Comparison of ENCODE assay signal across 22 mouse cellular contexts in genomic region chr4:135838925-135839292, GRCm38 (mm10). TPM values are rescaled to one million over a fixed set of nuclear protein-coding genes. Genes with fewer than 3 reads are reported as not detected.
A peak's percentile ranks its signal among the peaks of the same experiment; 100 is the strongest.
DNase-seq lines count a peak whose midpoint lies in the region; ATAC-seq lines count a peak whose summit lies in the region.
"Had no signal": no experiment of that assay in that cellular context is flagged by ENCODE, and none has a peak within 500 bp of the region (broad histone marks: within the 10 kb centered on the region; RNA-seq: fewer than 3 reads in every experiment).

No protein-coding gene starts in this region.

- no peak overlapping the region for H3K4me3 ChIP-seq in forebrain, embryonic 11.5 days (ENCODE audit: low read depth, low read length)
- H3K4me3 ChIP-seq in forebrain, embryonic 13.5 days = no peak overlapping the region
- H3K4me3 ChIP-seq in heart, embryonic 10.5 days = no peak overlapping the region
- H3K4me3 ChIP-seq in heart, embryonic 14.5 days (ENCODE audit: control insufficient read depth in 1 of 2, insufficient read depth in 1 of 2, low read depth in 1 of 2, low read length in 2 of 2) = no peak overlapping the region
- H3K4me3 ChIP-seq: forebrain, embryonic 12.5 days; limb, embryonic 13.5 days; liver, embryonic 12.5 days; megakaryocyte, embryonic 14.5 days; stomach, embryonic 15.5 days had no signal

- no peaks in the 10 kb centered on the region for H3K36me3 ChIP-seq in forebrain, embryonic 11.5 days (ENCODE audit: control insufficient read depth, insufficient read depth, low read length)
- no peaks in the 10 kb centered on the region for H3K36me3 ChIP-seq in forebrain, embryonic 13.5 days (ENCODE audit: poor library complexity, severe bottlenecking)
- no peaks in the 10 kb centered on the region for H3K36me3 ChIP-seq in heart, embryonic 10.5 days
- no peaks in the 10 kb centered on the region for H3K36me3 ChIP-seq in heart, embryonic 14.5 days (ENCODE audit: control insufficient read depth, insufficient read depth, low read length)
- H3K36me3 ChIP-seq: forebrain, embryonic 12.5 days; limb, embryonic 13.5 days; liver, embryonic 12.5 days; stomach, embryonic 15.5 days had no signal

- WGBS in forebrain, embryonic 11.5 days = 77% methylated on average over 3 of the region's 3 CpGs
- WGBS in forebrain, embryonic 13.5 days = 84% methylated on average over 3 of the region's 3 CpGs
- WGBS in heart, embryonic 10.5 days = 69% methylated on average over 3 of the region's 3 CpGs
- WGBS in heart, embryonic 14.5 days = 65% methylated on average over 3 of the region's 3 CpGs

- no peak overlapping the region for H3K9ac ChIP-seq in forebrain, embryonic 11.5 days (ENCODE audit: low read length)
- H3K9ac ChIP-seq in forebrain, embryonic 13.5 days = no peak overlapping the region
- H3K9ac ChIP-seq in heart, embryonic 14.5 days (ENCODE audit: low read length) = peak overlapping the region; percentile 52
- H3K9ac ChIP-seq: forebrain, embryonic 12.5 days; hindbrain, embryonic 14.5 days; limb, embryonic 13.5 days; liver, embryonic 12.5 days; stomach, embryonic 15.5 days had no signal

- ATAC-seq in forebrain, embryonic 11.5 days (replicated peaks; ENCODE audit: low FRiP score) = no peak
- ATAC-seq in forebrain, embryonic 13.5 days = no peak
- no peak for ATAC-seq in heart, embryonic 14.5 days (ENCODE audit: insufficient number of reproducible peaks, insufficient read depth, low FRiP score, low read depth)
- ATAC-seq: CD4-positive, CD25-positive, alpha-beta regulatory T cell, adult 4 months; inflammation-experienced regulatory T-cells, adult 6 months; liver, embryonic 12.5 days had no signal

- no peaks in the 10 kb centered on the region for H3K27me3 ChIP-seq in forebrain, embryonic 11.5 days (ENCODE audit: control insufficient read depth, insufficient read depth, low read length)
- no peaks in the 10 kb centered on the region for H3K27me3 ChIP-seq in forebrain, embryonic 13.5 days
- no peaks in the 10 kb centered on the region for H3K27me3 ChIP-seq in heart, embryonic 10.5 days (ENCODE audit: insufficient read depth, poor library complexity, severe bottlenecking)
- H3K27me3 ChIP-seq in heart, embryonic 14.5 days (ENCODE audit: control insufficient read depth, insufficient read depth, low read length) = no peaks in the 10 kb centered on the region
- H3K27me3 ChIP-seq: forebrain, embryonic 12.5 days; limb, embryonic 13.5 days; stomach, embryonic 15.5 days had no signal

- no peak overlapping the region for H3K27ac ChIP-seq in forebrain, embryonic 11.5 days (ENCODE audit: low read depth, low read length)
- H3K27ac ChIP-seq in forebrain, embryonic 13.5 days = no peak overlapping the region
- H3K27ac ChIP-seq in heart, embryonic 10.5 days = peak overlapping the region; percentile 81
- H3K27ac ChIP-seq in heart, embryonic 14.5 days (replicated peaks in 1 of 2; ENCODE audit: control insufficient read depth in 1 of 2, insufficient read depth in 1 of 2, low read depth in 2 of 2, low read length in 2 of 2) = peak overlapping the region; percentile 90 to 91
- H3K27ac ChIP-seq: forebrain, embryonic 12.5 days; hindbrain, embryonic 14.5 days; limb, embryonic 13.5 days; liver, embryonic 12.5 days; stomach, embryonic 15.5 days had no signal

- H3K9me3 ChIP-seq in forebrain, embryonic 11.5 days (ENCODE audit: control insufficient read depth, low read length) = no peaks in the 10 kb centered on the region
- no peaks in the 10 kb centered on the region for H3K9me3 ChIP-seq in forebrain, embryonic 13.5 days (replicated peaks)
- no peaks in the 10 kb centered on the region for H3K9me3 ChIP-seq in heart, embryonic 10.5 days
- H3K9me3 ChIP-seq in heart, embryonic 14.5 days (ENCODE audit: control insufficient read depth, low read length) = no peaks in the 10 kb centered on the region
- H3K9me3 ChIP-seq: forebrain, embryonic 12.5 days; liver, embryonic 12.5 days; stomach, embryonic 15.5 days had no signal

- no peak overlapping the region for H3K4me2 ChIP-seq in forebrain, embryonic 11.5 days (ENCODE audit: low read depth, low read length, severe bottlenecking)
- H3K4me2 ChIP-seq in forebrain, embryonic 13.5 days = no peak overlapping the region
- peak overlapping the region; percentile 45 for H3K4me2 ChIP-seq in heart, embryonic 14.5 days (ENCODE audit: low read length)
- H3K4me2 ChIP-seq: forebrain, embryonic 12.5 days; hindbrain, embryonic 14.5 days; limb, embryonic 13.5 days; liver, embryonic 12.5 days; stomach, embryonic 15.5 days had no signal

- peak; percentile 24 for DNase-seq in forebrain, embryonic 11.5 days (ENCODE audit: low spot score)
- no peak for DNase-seq in heart, embryonic 10.5 days (ENCODE audit: low spot score)
- no peak for DNase-seq in heart, postnatal 14 days
- peak; percentile 65 for DNase-seq in testis, postnatal 14 days (ENCODE audit: low spot score)
- no peak for DNase-seq in right cerebral cortex, adult 2 months (ENCODE audit: low spot score in 2 of 2)
- DNase-seq: adrenal gland, postnatal 25 days; cerebellum, adult 11-12 months; cerebellum, postnatal 10 days; kidney, adult 18-20 months; kidney, postnatal 4 days; lung, adult 2 months; midbrain, embryonic 14.5 days had no signal

- no peaks in the 10 kb centered on the region; the same call in 1 of the 2 replicates for H3K4me1 ChIP-seq in forebrain, embryonic 11.5 days (replicated peaks; ENCODE audit: control insufficient read depth, insufficient read depth, low read length)
- H3K4me1 ChIP-seq in forebrain, embryonic 13.5 days = peaks cover 4% of the 10 kb centered on the region
- H3K4me1 ChIP-seq in heart, embryonic 10.5 days = peaks cover 26% of the 10 kb centered on the region
- peaks cover 17 to 25% of the 10 kb centered on the region in 2 experiments for H3K4me1 ChIP-seq in heart, embryonic 14.5 days (ENCODE audit: control insufficient read depth in 2 of 2, insufficient read depth in 2 of 2, low read length in 2 of 2)
- H3K4me1 ChIP-seq: liver, embryonic 12.5 days; megakaryocyte, embryonic 14.5 days; stomach, embryonic 15.5 days had no signal

- intact Hi-C loops in heart, postnatal 14 days (cut with DNase I) = no loop called here

RNA-seq across cellular contexts. Expression of gene Srsf10, which starts 16.6 kb away (rescaled TPM):
- polyA plus RNA-seq in forebrain, embryonic 11.5 days (2014; fragmentation: Nextera tagmentation; extraction: Ambion mirVana) = 392 and 452 TPM in 2 replicates
- 341 and 352 TPM in 2 replicates for polyA plus RNA-seq in forebrain, embryonic 13.5 days (2015; fragmentation: Nextera tagmentation; extraction: Ambion mirVana)
- polyA plus RNA-seq in heart, embryonic 10.5 days (2016; fragmentation: Nextera tagmentation; extraction: Ambion mirVana) = 188 and 227 TPM in 2 replicates
- 10 to 100 TPM; 48.1 to 59.7 TPM for total RNA-seq in heart, postnatal 14 days (2021)
- 144 and 147 TPM in 2 replicates for polyA plus RNA-seq in heart, embryonic 14.5 days (2014; fragmentation: Nextera tagmentation; extraction: Ambion mirVana)

RNA-seq across cellular contexts. Expression of gene Pnrc2, which starts 34.7 kb away (rescaled TPM):
- 220 and 234 TPM in 2 replicates for polyA plus RNA-seq in forebrain, embryonic 11.5 days (2014; fragmentation: Nextera tagmentation; extraction: Ambion mirVana)
- polyA plus RNA-seq in forebrain, embryonic 13.5 days (2015; fragmentation: Nextera tagmentation; extraction: Ambion mirVana) = 180 and 185 TPM in 2 replicates
- polyA plus RNA-seq in heart, embryonic 10.5 days (2016; fragmentation: Nextera tagmentation; extraction: Ambion mirVana) = 121 and 150 TPM in 2 replicates
- 10 to 100 TPM; 79.0 to 84.8 TPM for total RNA-seq in heart, postnatal 14 days (2021)
- 133 and 137 TPM in 2 replicates for polyA plus RNA-seq in heart, embryonic 14.5 days (2014; fragmentation: Nextera tagmentation; extraction: Ambion mirVana)

RNA-seq across cellular contexts. Expression of gene Cnr2, which starts 56.3 kb away (rescaled TPM):
- polyA plus RNA-seq in forebrain, embryonic 11.5 days (2014; fragmentation: Nextera tagmentation; extraction: Ambion mirVana) = 0.13 and 0.17 TPM in 2 replicates
- polyA plus RNA-seq in forebrain, embryonic 13.5 days (2015; fragmentation: Nextera tagmentation; extraction: Ambion mirVana) = 0.13 and 0.21 TPM in 2 replicates
- polyA plus RNA-seq in heart, embryonic 10.5 days (2016; fragmentation: Nextera tagmentation; extraction: Ambion mirVana) = 0.60 and 1.4 TPM in 2 replicates
- under 1 TPM; 0.76 to 0.93 TPM for total RNA-seq in heart, postnatal 14 days (2021)
- polyA plus RNA-seq in heart, embryonic 14.5 days (2014; fragmentation: Nextera tagmentation; extraction: Ambion mirVana) = 0.36 and 0.38 TPM in 2 replicates

Comparison
In these comparisons a context has a peak if more than half of its experiments do, and no peak if none do; other contexts are left out.
1. DNase-seq: peak in forebrain, embryonic 11.5 days (single experiment) and testis, postnatal 14 days (single experiment); none in heart, embryonic 10.5 days (single experiment), heart, postnatal 14 days (0 of 2) and right cerebral cortex, adult 2 months (0 of 2).
2. H3K27ac ChIP-seq: peak in heart, embryonic 10.5 days (single experiment) and heart, embryonic 14.5 days (2 of 2); none in forebrain, embryonic 11.5 days (single experiment) and forebrain, embryonic 13.5 days (single experiment).